Mouse (Mus musculus): ENCODE measurements at regions not wholly inside any gene's neighbourhood (a gene's known extent, or its start where the extent isn't known, plus 50 kb on each side); places are given as distances from the start of the nearest gene placed in this dataset.

DNA sequence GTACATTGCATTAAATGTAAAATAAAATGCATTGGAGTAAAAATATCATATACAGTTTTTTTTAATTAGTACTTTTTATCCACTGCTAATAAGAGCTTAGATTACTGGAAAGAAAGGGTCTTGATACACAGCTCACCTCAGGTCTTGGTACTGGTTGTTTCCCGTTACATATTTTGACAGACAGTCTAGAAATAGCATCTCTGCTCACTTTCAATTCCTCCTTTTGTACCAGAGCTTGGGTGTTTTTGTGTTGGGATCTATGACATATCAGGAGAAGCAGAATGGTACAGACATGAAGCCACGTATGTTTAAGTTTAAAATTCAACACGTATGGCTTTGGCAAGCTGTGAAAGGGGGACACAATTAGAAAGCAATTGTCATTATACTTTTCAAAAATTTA lies 80.3 kb upstream of the Smarca2 start:
- TF ChIP-seq POLR2A (IDR thresholded peaks at IDR 0.05; ENCODE audit: borderline replicate concordance, control insufficient read depth, low read depth, low read length), result no peak
- no peak for TF ChIP-seq CTCF (IDR thresholded peaks at IDR 0.05; ENCODE audit: control insufficient read depth, insufficient read depth, low read length)

All from bone marrow, adult 2 months (tissue).